Mouse (Mus musculus): ENCODE results near the gene Pip4p1. TPM values are rescaled to one million over a fixed set of nuclear protein-coding genes. Genes with fewer than 3 reads are reported as not detected.
A peak's percentile ranks its signal among the peaks of the same experiment; 100 is the strongest.
"Not testable (repeated sequence)": the region's sequence is repeated elsewhere in the genome, so short reads cannot be mapped to it uniquely, and the experiment has no call there.

Pip4p1 gene
- total RNA-seq (2014; fragmentation: Nextera tagmentation) (23.2 and 45.6 TPM in 2 replicates), total RNA-seq (2017) (31.1 and 32.7 TPM in 2 replicates), polyA plus RNA-seq (2012) (99.9 and 126 TPM in 2 replicates)

- no peaks in the 10 kb centered on the region for H3K9me3 ChIP-seq (replicated peaks)
- H3K27me3 ChIP-seq (ENCODE audit: insufficient read depth, low read length), result no peaks in the 10 kb centered on the region
- peak within 1 kb of the TSS; percentile 98 for H3K4me3 ChIP-seq (ENCODE audit: low read depth, low read length)
- DNase-seq (ENCODE audit: low spot score), result peak; percentile 92
- ATAC-seq (ENCODE audit: extremely low read depth, insufficient number of reproducible peaks, low FRiP score, poor library complexity, severe bottlenecking), result peak; percentile 94
- TF ChIP-seq POLR2AphosphoS5 (IDR thresholded peaks at IDR 0.05; ENCODE audit: insufficient replicate concordance, low read depth, low read length), result 0 out of 2 replicates have a peak, but pooled peaks have one; percentile 44
- TF ChIP-seq CTCF (IDR thresholded peaks at IDR 0.05; ENCODE audit: low read depth, low read length), result no peak
- H3K4me1 ChIP-seq (ENCODE audit: insufficient read depth, low read depth, low read length), result peaks cover 53% of the 10 kb centered on the region
- peaks cover 49% of the 10 kb centered on the region for H3K36me3 ChIP-seq (replicated peaks)
These were observed at the start of gene Pip4p1, which contains the start of gene Pnp for GRCm38 (mm10) chr14:50930754-50931492. TSS of gene Pip4p1 (minus strand) at chr14:50930856. TSS of gene Pnp (plus strand) at chr14:50931082.

- ATAC-seq (ENCODE audit: extremely low read depth, insufficient number of reproducible peaks, low FRiP score, poor library complexity, severe bottlenecking) (no peak), DNase-seq (ENCODE audit: low spot score) (no peak)
- H3K4me3 ChIP-seq (ENCODE audit: low read depth, low read length), result no peak overlapping the region
- 0 out of 2 replicates have a peak, but pooled peaks cover 2% of the 10 kb centered on the region for H3K27me3 ChIP-seq (ENCODE audit: insufficient read depth, low read length)
- H3K4me1 ChIP-seq (ENCODE audit: insufficient read depth, low read depth, low read length), result peaks cover 12% of the 10 kb centered on the region
- no peak for TF ChIP-seq GATA2 (IDR thresholded peaks at IDR 0.05; ENCODE audit: borderline replicate concordance, low read depth, low read length)
- TF ChIP-seq CTCF (IDR thresholded peaks at IDR 0.05; ENCODE audit: low read depth, low read length), result no peak
- no peak for TF ChIP-seq POLR2AphosphoS5 (IDR thresholded peaks at IDR 0.05; ENCODE audit: insufficient replicate concordance, low read depth, low read length)
- TF ChIP-seq GATA1 (IDR thresholded peaks at IDR 0.05; ENCODE audit: borderline replicate concordance, low read length), result no peak
- no peak for TF ChIP-seq TAL1 (conservative IDR thresholded peaks at IDR 0.05; ENCODE audit: low read depth, low read length)
- H3K9me3 ChIP-seq (replicated peaks), result no peaks in the 10 kb centered on the region; the same call in 1 of the 2 replicates
- no peaks in the 10 kb centered on the region for H3K36me3 ChIP-seq (replicated peaks)
These were observed 49.0 kb upstream of the Pip4p1 start for GRCm38 (mm10) chr14:50979631-50980030.

- DNase-seq (ENCODE audit: low spot score); ATAC-seq (ENCODE audit: extremely low read depth, insufficient number of reproducible peaks, low FRiP score, poor library complexity, severe bottlenecking); H3K4me3 ChIP-seq (ENCODE audit: low read depth, low read length); H3K27me3 ChIP-seq (ENCODE audit: insufficient read depth, low read length); H3K36me3 ChIP-seq (replicated peaks); H3K9me3 ChIP-seq (replicated peaks): not testable (repeated sequence)
- H3K4me1 ChIP-seq (ENCODE audit: insufficient read depth, low read depth, low read length), result peaks cover 12% of the 10 kb centered on the region
These were observed 47.8 kb upstream of the Pip4p1 start for GRCm38 (mm10) chr14:50978451-50978850.

- ATAC-seq (ENCODE audit: extremely low read depth, insufficient number of reproducible peaks, low FRiP score, poor library complexity, severe bottlenecking) (no peak), DNase-seq (ENCODE audit: low spot score) (no peak)
- H3K36me3 ChIP-seq (replicated peaks), result no peaks in the 10 kb centered on the region
- no peaks in the 10 kb centered on the region for H3K9me3 ChIP-seq (replicated peaks)
- no peak for TF ChIP-seq CTCF (IDR thresholded peaks at IDR 0.05; ENCODE audit: low read depth, low read length)
- TF ChIP-seq GATA2 (IDR thresholded peaks at IDR 0.05; ENCODE audit: borderline replicate concordance, low read depth, low read length), result no peak
- TF ChIP-seq POLR2AphosphoS5 (IDR thresholded peaks at IDR 0.05; ENCODE audit: insufficient replicate concordance, low read depth, low read length), result no peak
- no peak for TF ChIP-seq TAL1 (conservative IDR thresholded peaks at IDR 0.05; ENCODE audit: low read depth, low read length)
- no peak for TF ChIP-seq GATA1 (IDR thresholded peaks at IDR 0.05; ENCODE audit: borderline replicate concordance, low read length)
- no peak overlapping the region for H3K4me3 ChIP-seq (ENCODE audit: low read depth, low read length)
- H3K4me1 ChIP-seq (ENCODE audit: insufficient read depth, low read depth, low read length), result peaks cover 8% of the 10 kb centered on the region
- 0 out of 2 replicates have a peak, but pooled peaks cover 2% of the 10 kb centered on the region for H3K27me3 ChIP-seq (ENCODE audit: insufficient read depth, low read length)
These were observed 46.0 kb upstream of the Pip4p1 start for GRCm38 (mm10) chr14:50976674-50977073.

GRCm38 (mm10) chr14:50975001-50975400 is 44.3 kb upstream of the Pip4p1 start:
- no peaks in the 10 kb centered on the region for H3K36me3 ChIP-seq (replicated peaks)
- TF ChIP-seq TAL1 (conservative IDR thresholded peaks at IDR 0.05; ENCODE audit: low read depth, low read length) (no peak), GATA1 (IDR thresholded peaks at IDR 0.05; ENCODE audit: borderline replicate concordance, low read length) (no peak), CTCF (IDR thresholded peaks at IDR 0.05; ENCODE audit: low read depth, low read length) (no peak), GATA2 (IDR thresholded peaks at IDR 0.05; ENCODE audit: borderline replicate concordance, low read depth, low read length) (no peak), POLR2AphosphoS5 (IDR thresholded peaks at IDR 0.05; ENCODE audit: insufficient replicate concordance, low read depth, low read length) (no peak)
- no peaks in the 10 kb centered on the region for H3K9me3 ChIP-seq (replicated peaks)
- peaks cover 13% of the 10 kb centered on the region for H3K4me1 ChIP-seq (ENCODE audit: insufficient read depth, low read depth, low read length)
- H3K27me3 ChIP-seq (ENCODE audit: insufficient read depth, low read length), result peaks cover 4% of the 10 kb centered on the region; the same call in 1 of the 2 replicates
- no peak overlapping the region for H3K4me3 ChIP-seq (ENCODE audit: low read depth, low read length)
- DNase-seq (ENCODE audit: low spot score) (no peak), ATAC-seq (ENCODE audit: extremely low read depth, insufficient number of reproducible peaks, low FRiP score, poor library complexity, severe bottlenecking) (no peak)

GRCm38 (mm10) chr14:50973700-50974099 is 43.0 kb upstream of the Pip4p1 start:
- TF ChIP-seq TAL1 (conservative IDR thresholded peaks at IDR 0.05; ENCODE audit: low read depth, low read length), result no peak
- TF ChIP-seq POLR2AphosphoS5 (IDR thresholded peaks at IDR 0.05; ENCODE audit: insufficient replicate concordance, low read depth, low read length), result no peak
- TF ChIP-seq GATA1 (IDR thresholded peaks at IDR 0.05; ENCODE audit: borderline replicate concordance, low read length), result no peak
- no peak for TF ChIP-seq CTCF (IDR thresholded peaks at IDR 0.05; ENCODE audit: low read depth, low read length)
- TF ChIP-seq GATA2 (IDR thresholded peaks at IDR 0.05; ENCODE audit: borderline replicate concordance, low read depth, low read length), result no peak
- H3K4me1 ChIP-seq (ENCODE audit: insufficient read depth, low read depth, low read length), result peaks cover 13% of the 10 kb centered on the region
- no peaks in the 10 kb centered on the region for H3K9me3 ChIP-seq (replicated peaks)
- peaks cover 4% of the 10 kb centered on the region; the same call in 1 of the 2 replicates for H3K27me3 ChIP-seq (ENCODE audit: insufficient read depth, low read length)
- DNase-seq (ENCODE audit: low spot score) (no peak), ATAC-seq (ENCODE audit: extremely low read depth, insufficient number of reproducible peaks, low FRiP score, poor library complexity, severe bottlenecking) (no peak)
- H3K36me3 ChIP-seq (replicated peaks), result no peaks in the 10 kb centered on the region
- H3K4me3 ChIP-seq (ENCODE audit: low read depth, low read length), result no peak overlapping the region

GRCm38 (mm10) chr14:50973054-50973453 is 42.4 kb upstream of the Pip4p1 start:
- H3K27me3 ChIP-seq (ENCODE audit: insufficient read depth, low read length); DNase-seq (ENCODE audit: low spot score); H3K4me3 ChIP-seq (ENCODE audit: low read depth, low read length); H3K9me3 ChIP-seq (replicated peaks); H3K36me3 ChIP-seq (replicated peaks); ATAC-seq (ENCODE audit: extremely low read depth, insufficient number of reproducible peaks, low FRiP score, poor library complexity, severe bottlenecking): not testable (repeated sequence)
- peaks cover 13% of the 10 kb centered on the region for H3K4me1 ChIP-seq (ENCODE audit: insufficient read depth, low read depth, low read length)
